ENCODE assay signal across 7 mouse cellular contexts in genomic region chr12:51692870-51693269, GRCm38 (mm10). TPM values are rescaled to one million over a fixed set of nuclear protein-coding genes. Genes with fewer than 3 reads are reported as not detected.
A peak's percentile ranks its signal among the peaks of the same experiment; 100 is the strongest.
DNase-seq lines count a peak whose midpoint lies in the region; ATAC-seq and TF ChIP-seq lines count a peak whose summit lies in the region.
"Not testable (repeated sequence)": the region's sequence is repeated elsewhere in the genome, so short reads cannot be mapped to it uniquely, and the experiment has no call there.

No protein-coding gene starts in this region.

- not testable (repeated sequence) for H3K9ac ChIP-seq in heart, embryonic 11.5 days (ENCODE audit: low read depth, low read length); hindbrain, postnatal 0 days (replicated peaks; ENCODE audit: low read length); liver, postnatal 0 days (replicated peaks)

- TF ChIP-seq CTCF in embryonic fibroblast, embryonic 13.5 days (IDR thresholded peaks at IDR 0.05; ENCODE audit: borderline replicate concordance, insufficient read depth, low read length); hindbrain, postnatal 0 days (IDR thresholded peaks at IDR 0.05; ENCODE audit: low read depth); left cerebral cortex, adult 2 months (IDR thresholded peaks at IDR 0.05); liver, postnatal 0 days (IDR thresholded peaks at IDR 0.05; ENCODE audit: low read depth): not testable (repeated sequence)

- intact Hi-C loops in left cerebral cortex, adult 2 months (cut with DNase I), result loop anchor here (1.0 kb wide), 1 partner anchor 16 kb away; no protein-coding TSS in a partner anchor

- peaks cover 13% of the 10 kb centered on the region for H3K4me1 ChIP-seq in brown adipose tissue, adult 24 weeks (ENCODE audit: control insufficient read depth, insufficient read depth, insufficient read length, low read length)
- H3K4me1 ChIP-seq in embryonic fibroblast, embryonic 13.5 days (ENCODE audit: control insufficient read depth, insufficient read depth, low read length), result not testable (repeated sequence)
- peaks cover 17% of the 10 kb centered on the region for H3K4me1 ChIP-seq in heart, embryonic 11.5 days (ENCODE audit: control insufficient read depth, insufficient read depth, low read length)
- 0 out of 2 replicates have a peak, but pooled peaks cover 11% of the 10 kb centered on the region for H3K4me1 ChIP-seq in hindbrain, postnatal 0 days (ENCODE audit: insufficient read depth, low read length)
- peaks cover 17% of the 10 kb centered on the region for H3K4me1 ChIP-seq in liver, postnatal 0 days (ENCODE audit: insufficient read depth)

- not testable (repeated sequence) for H3ac ChIP-seq in myocyte (ENCODE audit: control insufficient read depth, insufficient read length)

- H3K36me3 ChIP-seq in heart, embryonic 11.5 days (ENCODE audit: control insufficient read depth, insufficient read depth, low read length); hindbrain, postnatal 0 days (ENCODE audit: insufficient read depth, low read length); liver, postnatal 0 days (replicated peaks; ENCODE audit: insufficient read depth, low read length); myocyte (ENCODE audit: control insufficient read depth, insufficient read depth): not testable (repeated sequence)

- not testable (repeated sequence) for TF ChIP-seq POLR2A in embryonic fibroblast, embryonic 13.5 days (IDR thresholded peaks at IDR 0.05; ENCODE audit: low read depth, low read length); myocyte (IDR thresholded peaks at IDR 0.05; ENCODE audit: insufficient read length, low read depth)

- peaks cover 41% of the 10 kb centered on the region for H3K79me2 ChIP-seq in myocyte (ENCODE audit: control insufficient read depth, insufficient read depth)

- 76% methylated on average over 10 of the region's 10 CpGs for WGBS in heart, embryonic 11.5 days (ENCODE audit: insufficient replicate concordance)
- 78% methylated on average over 10 of the region's 10 CpGs for WGBS in hindbrain, postnatal 0 days
- 66% methylated on average over 10 of the region's 10 CpGs for WGBS in liver, postnatal 0 days (ENCODE audit: insufficient replicate concordance)

- DNase-seq in hindbrain, postnatal 0 days (ENCODE audit: low spot score); left cerebral cortex, adult 2 months (ENCODE audit: extremely low spot score in 1 of 2, low spot score in 2 of 2); liver, postnatal 0 days: not testable (repeated sequence)

- H3K27me3 ChIP-seq in heart, embryonic 11.5 days (ENCODE audit: control insufficient read depth, insufficient read depth, low read length); hindbrain, postnatal 0 days (ENCODE audit: insufficient read depth, low read length); liver, postnatal 0 days (ENCODE audit: insufficient read depth, low read length); myocyte (ENCODE audit: control insufficient read depth, insufficient read depth, insufficient read length): not testable (repeated sequence)

- peak overlapping the region; percentile 62 for H3K4me2 ChIP-seq in heart, embryonic 11.5 days
- peak overlapping the region; percentile 59; the same call in 1 of the 2 replicates for H3K4me2 ChIP-seq in hindbrain, postnatal 0 days (ENCODE audit: low read depth, low read length)
- H3K4me2 ChIP-seq in liver, postnatal 0 days (ENCODE audit: low read depth, low read length), result peak overlapping the region; percentile 69
- H3K4me2 ChIP-seq in myocyte (ENCODE audit: low read depth), result peak overlapping the region; percentile 66

- H3K27ac ChIP-seq in brown adipose tissue, adult 24 weeks (replicated peaks; ENCODE audit: low read depth, low read length), result peak overlapping the region; percentile 61
- peak overlapping the region; percentile 69 for H3K27ac ChIP-seq in embryonic fibroblast, embryonic 13.5 days (ENCODE audit: insufficient read depth, low read length)
- not testable (repeated sequence) for H3K27ac ChIP-seq in heart, embryonic 11.5 days (ENCODE audit: low read depth, low read length); hindbrain, postnatal 0 days
- H3K27ac ChIP-seq in left cerebral cortex, adult 2 months, result peak overlapping the region; percentile 100; the same call in 1 of the 2 replicates
- H3K27ac ChIP-seq in liver, postnatal 0 days (ENCODE audit: low read depth), result peak overlapping the region; percentile 95

- ATAC-seq in heart, embryonic 11.5 days (replicated peaks; ENCODE audit: insufficient number of reproducible peaks, low FRiP score, low TSS enrichment); hindbrain, postnatal 0 days; liver, postnatal 0 days: not testable (repeated sequence)

- not testable (repeated sequence) for TF ChIP-seq EP300 in liver, postnatal 0 days (IDR thresholded peaks at IDR 0.05; ENCODE audit: low read depth)

- H3K4me3 ChIP-seq in brown adipose tissue, adult 24 weeks (ENCODE audit: insufficient read depth, low read depth, low read length), result peak overlapping the region; percentile 21; the same call in 1 of the 2 replicates
- not testable (repeated sequence) for H3K4me3 ChIP-seq in embryonic fibroblast, embryonic 13.5 days (ENCODE audit: insufficient read depth, low read length); hindbrain, postnatal 0 days (ENCODE audit: low read length)
- H3K4me3 ChIP-seq in heart, embryonic 11.5 days (ENCODE audit: low read depth, low read length), result peak overlapping the region; percentile 99
- peak overlapping the region; percentile 97 for H3K4me3 ChIP-seq in left cerebral cortex, adult 2 months
- peak overlapping the region; percentile 77 for H3K4me3 ChIP-seq in liver, postnatal 0 days (ENCODE audit: low read depth, low read length)
- peak overlapping the region; percentile 52 for H3K4me3 ChIP-seq in myocyte

- H3K9me3 ChIP-seq in heart, embryonic 11.5 days (replicated peaks; ENCODE audit: control insufficient read depth, low read length); hindbrain, postnatal 0 days (ENCODE audit: low read length); liver, postnatal 0 days (ENCODE audit: low read length): not testable (repeated sequence)

RNA-seq across cellular contexts. Expression of gene Strn3, which starts 1.2 kb away (rescaled TPM):
- polyA plus RNA-seq in brown adipose tissue, adult 24 weeks (2012; ENCODE audit: insufficient read depth, insufficient read length, missing spikeins), result 61.5 and 67.4 TPM in 2 replicates
- polyA plus RNA-seq in embryonic fibroblast, embryonic 13.5 days (2011; ENCODE audit: insufficient read length, low read depth, missing spikeins), result 120 and 129 TPM in 2 replicates
- polyA plus RNA-seq in heart, embryonic 11.5 days (2014; fragmentation: Nextera tagmentation; extraction: Ambion mirVana), result 45.8 and 46.1 TPM in 2 replicates
- total RNA-seq in hindbrain, postnatal 0 days (2014; rRNA removed), result 44.1 and 44.3 TPM in 2 replicates
- 30.2 and 30.8 TPM in 2 replicates for polyA plus RNA-seq in hindbrain, postnatal 0 days (2015; fragmentation: Nextera tagmentation; extraction: Ambion mirVana)
- 10 to 100 TPM; 87.0 to 90.4 TPM for total RNA-seq in left cerebral cortex, adult 2 months (2021)
- polyA plus RNA-seq in liver, postnatal 0 days (2015; fragmentation: Nextera tagmentation; extraction: Ambion mirVana), result 11.5 and 11.9 TPM in 2 replicates
- polyA plus RNA-seq in myocyte (2012; fragmentation: generic; extraction: Trizol), result 31.3 TPM

RNA-seq across cellular contexts. Expression of gene Ap4s1, which starts 2.0 kb away (rescaled TPM):
- polyA plus RNA-seq in brown adipose tissue, adult 24 weeks (2012; ENCODE audit: insufficient read depth, insufficient read length, missing spikeins), result 76.3 and 112 TPM in 2 replicates
- polyA plus RNA-seq in embryonic fibroblast, embryonic 13.5 days (2011; ENCODE audit: insufficient read length, low read depth, missing spikeins), result 11.5 and 16.5 TPM in 2 replicates
- polyA plus RNA-seq in heart, embryonic 11.5 days (2014; fragmentation: Nextera tagmentation; extraction: Ambion mirVana), result 38.1 and 39.7 TPM in 2 replicates
- total RNA-seq in hindbrain, postnatal 0 days (2014; rRNA removed), result 18.3 and 33.9 TPM in 2 replicates
- 68.1 and 70.2 TPM in 2 replicates for polyA plus RNA-seq in hindbrain, postnatal 0 days (2015; fragmentation: Nextera tagmentation; extraction: Ambion mirVana)
- total RNA-seq in left cerebral cortex, adult 2 months (2021), result 10 to 100 TPM; 53.3 to 57.9 TPM
- polyA plus RNA-seq in liver, postnatal 0 days (2015; fragmentation: Nextera tagmentation; extraction: Ambion mirVana), result 14.9 and 17.2 TPM in 2 replicates
- 12.4 TPM for polyA plus RNA-seq in myocyte (2012; fragmentation: generic; extraction: Trizol)
